Mouse (Mus musculus): ENCODE results near the gene Mapkbp1. TPM values are rescaled to one million over a fixed set of nuclear protein-coding genes. Genes with fewer than 3 reads are reported as not detected.

Mapkbp1 gene
- polyA plus RNA-seq, 1 experiment: 7.5 TPM

- WGBS: 67% methylated on average over 3 of the region's 3 CpGs
- Histone ChIP-seq H3K36me3 (ENCODE audit: control insufficient read depth, insufficient read depth, low read length) (no peaks in the 10 kb centered on the region), H3K4me3 (ENCODE audit: extremely low read depth, insufficient read depth, insufficient read length) (no peak overlapping the region), H3K4me1 (ENCODE audit: control insufficient read depth, insufficient read depth, insufficient read length) (no peaks in the 10 kb centered on the region), H3K27me3 (ENCODE audit: control insufficient read depth, insufficient read depth, low read length) (no peaks in the 10 kb centered on the region), H3K27ac (ENCODE audit: insufficient read depth, low read length) (no peak overlapping the region)
- TF ChIP-seq CTCF (IDR thresholded peaks at IDR 0.05; ENCODE audit: extremely low read depth, insufficient read depth, insufficient read length, insufficient replicate concordance): no peak
- TF ChIP-seq POLR2A (IDR thresholded peaks at IDR 0.05; ENCODE audit: low read depth, low read length): no peak
- DNase-seq (ENCODE audit: low read depth in 1 of 2, low spot score in 2 of 2): no peak
Observed at GRCm38 (mm10) chr2:120066224-120066623, 93.7 kb downstream of the Mapkbp1 start.

DNA sequence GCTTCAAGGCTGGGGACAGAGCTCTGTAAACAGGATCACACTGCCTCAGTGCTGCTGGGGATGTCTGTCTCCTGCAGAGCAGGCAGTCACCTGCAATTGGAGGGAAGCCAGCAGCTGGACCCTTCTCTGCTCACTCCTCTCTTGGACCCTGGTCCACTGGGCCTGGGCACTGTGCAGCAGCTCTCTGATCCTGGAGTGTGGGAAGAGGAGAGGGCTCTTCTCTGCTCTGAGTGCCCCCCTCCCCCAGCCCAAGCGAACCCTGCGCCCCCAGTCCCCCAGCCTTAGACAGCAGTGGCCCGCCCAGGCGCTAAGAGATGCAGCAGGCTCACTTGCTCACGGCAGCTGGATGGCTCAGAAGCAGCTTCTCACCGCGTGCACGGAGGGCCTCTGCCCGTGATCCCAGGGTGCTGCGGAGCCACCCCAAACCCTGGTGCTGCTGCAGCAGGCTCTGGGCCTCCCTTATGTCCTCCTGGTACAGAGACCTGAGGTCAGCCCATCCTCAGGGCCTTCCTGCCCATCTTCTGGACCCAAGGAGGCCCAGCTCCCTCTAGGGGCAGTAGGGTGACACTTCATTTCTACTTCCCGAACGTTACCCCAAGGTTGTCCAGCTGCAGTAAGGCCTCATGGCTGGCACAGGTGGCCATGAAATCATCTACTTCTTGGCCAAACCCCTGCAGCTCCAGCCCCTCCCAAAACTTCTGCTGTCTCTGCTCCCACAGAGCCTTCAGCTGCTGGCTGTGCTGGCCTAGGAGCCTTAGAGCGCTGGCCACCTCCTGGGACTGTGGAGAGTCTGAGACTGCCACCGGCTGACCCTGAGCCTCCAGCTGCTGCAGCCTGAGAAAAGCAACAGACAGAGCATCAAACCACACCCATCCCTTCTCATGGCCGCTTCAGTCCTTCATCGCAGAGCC, 96.3 kb downstream of the Mapkbp1 start:
- Histone ChIP-seq H3K36me3 (ENCODE audit: control insufficient read depth, insufficient read depth, low read length) (no peaks in the 10 kb centered on the region), H3K4me1 (ENCODE audit: control insufficient read depth, insufficient read depth, insufficient read length) (no peaks in the 10 kb centered on the region), H3K27me3 (ENCODE audit: control insufficient read depth, insufficient read depth, low read length) (no peaks in the 10 kb centered on the region), H3K4me3 (ENCODE audit: extremely low read depth, insufficient read depth, insufficient read length) (no peak overlapping the region), H3K27ac (ENCODE audit: insufficient read depth, low read length) (no peak overlapping the region)
- peak; percentile 27; the same call in 1 of the 2 replicates for TF ChIP-seq CTCF (IDR thresholded peaks at IDR 0.05; ENCODE audit: extremely low read depth, insufficient read depth, insufficient read length, insufficient replicate concordance)
- no peak for TF ChIP-seq POLR2A (IDR thresholded peaks at IDR 0.05; ENCODE audit: low read depth, low read length)
- DNase-seq (ENCODE audit: low read depth in 1 of 2, low spot score in 2 of 2): no peak
- 68% methylated on average over 16 of the region's 16 CpGs for WGBS

DNA sequence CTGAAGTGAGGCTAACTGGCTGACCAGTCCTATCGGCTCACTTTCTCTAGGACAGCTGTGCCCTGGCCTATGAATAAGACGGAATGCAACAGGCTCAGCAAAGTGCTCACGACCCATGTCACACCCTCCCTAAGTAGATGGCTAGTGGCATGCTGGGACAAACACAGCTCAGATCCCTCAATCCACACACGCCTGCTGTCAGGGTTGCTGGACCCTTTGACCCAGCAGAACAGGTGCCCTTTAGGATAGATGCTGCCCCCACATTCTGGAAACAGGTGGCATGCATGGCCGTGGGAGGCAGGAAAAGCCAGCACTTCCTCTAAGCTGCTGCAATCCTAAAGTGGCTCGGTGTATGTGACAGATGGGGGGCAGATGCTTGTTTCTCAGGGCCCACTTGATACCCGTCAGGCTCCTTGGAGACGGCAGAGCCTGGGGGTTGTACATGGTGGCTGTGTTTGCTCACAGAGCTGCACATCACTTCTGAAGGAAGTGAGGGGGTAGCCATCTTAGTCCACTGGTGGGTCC, 97.0 kb downstream of the Mapkbp1 start:
- H3K4me3 ChIP-seq (ENCODE audit: extremely low read depth, insufficient read depth, insufficient read length): no peak overlapping the region
- TF ChIP-seq POLR2A (IDR thresholded peaks at IDR 0.05; ENCODE audit: low read depth, low read length) (no peak), CTCF (IDR thresholded peaks at IDR 0.05; ENCODE audit: extremely low read depth, insufficient read depth, insufficient read length, insufficient replicate concordance) (no peak)
- 67% methylated on average over 8 of the region's 8 CpGs for WGBS
- H3K27ac ChIP-seq (ENCODE audit: insufficient read depth, low read length): no peak overlapping the region
- no peaks in the 10 kb centered on the region for H3K4me1 ChIP-seq (ENCODE audit: control insufficient read depth, insufficient read depth, insufficient read length)
- H3K27me3 ChIP-seq (ENCODE audit: control insufficient read depth, insufficient read depth, low read length): no peaks in the 10 kb centered on the region
- DNase-seq (ENCODE audit: low read depth in 1 of 2, low spot score in 2 of 2): no peak
- H3K36me3 ChIP-seq (ENCODE audit: control insufficient read depth, insufficient read depth, low read length): no peaks in the 10 kb centered on the region

DNA sequence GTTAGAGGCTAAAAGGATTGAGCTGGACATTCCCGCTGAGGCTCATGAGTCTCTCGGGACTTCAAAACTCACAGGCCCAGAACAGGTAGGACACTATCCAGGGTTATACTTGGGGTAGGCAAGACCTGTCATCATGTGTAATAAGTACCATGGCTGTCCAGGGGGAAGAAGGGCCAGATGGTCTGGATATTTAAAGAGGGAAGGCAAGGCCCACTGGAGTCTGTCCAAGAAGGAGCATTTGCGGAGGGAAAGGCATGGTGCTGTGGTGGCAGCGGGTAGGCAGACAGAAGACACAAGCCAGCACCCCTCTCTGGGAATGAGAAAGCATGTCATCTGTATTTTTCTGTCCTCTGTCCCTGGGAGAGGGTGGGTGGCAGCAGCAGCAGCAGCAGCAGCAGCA, 101.6 kb downstream of the Mapkbp1 start:
- H3K4me1 ChIP-seq (ENCODE audit: control insufficient read depth, insufficient read depth, insufficient read length): no peaks in the 10 kb centered on the region

DNA sequence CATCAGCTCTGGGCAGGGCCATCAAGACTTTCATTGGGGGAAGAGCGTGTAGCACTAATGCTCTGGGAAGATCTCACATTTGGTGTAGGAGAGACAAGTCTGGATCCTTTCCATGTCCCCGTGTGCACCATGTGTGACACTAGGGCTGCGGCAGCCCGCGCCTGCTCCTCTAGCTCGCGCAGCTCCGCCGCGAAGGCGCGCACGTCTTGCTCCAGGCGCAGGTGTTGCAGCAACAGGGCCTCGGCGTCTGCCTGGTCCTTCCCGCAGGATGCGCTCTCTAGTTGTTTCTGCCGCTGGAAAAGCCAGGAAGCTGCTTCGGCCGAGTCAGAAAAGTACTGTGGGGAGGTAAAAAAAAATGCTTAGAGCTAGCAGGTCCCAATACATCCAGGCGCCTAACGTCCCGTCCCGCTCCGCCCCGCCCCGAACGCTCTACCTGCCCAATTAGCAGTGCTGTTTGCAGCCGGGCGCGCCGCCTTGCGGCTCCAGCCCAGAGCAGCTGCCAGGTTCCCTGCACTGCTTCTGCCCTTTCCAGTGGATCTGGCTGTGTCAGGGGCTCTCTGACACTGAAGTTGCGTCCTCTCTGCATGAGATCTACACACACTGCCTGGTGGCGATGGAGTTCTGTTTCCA, 103.7 kb downstream of the Mapkbp1 start:
- H3K27ac ChIP-seq (ENCODE audit: insufficient read depth, low read length): no peak overlapping the region
- H3K27me3 ChIP-seq (ENCODE audit: control insufficient read depth, insufficient read depth, low read length): no peaks in the 10 kb centered on the region; the same call in 1 of the 2 replicates
- no peaks in the 10 kb centered on the region for H3K36me3 ChIP-seq (ENCODE audit: control insufficient read depth, insufficient read depth, low read length)
- WGBS: 5% methylated on average over 36 of the region's 36 CpGs
- DNase-seq (ENCODE audit: low read depth in 1 of 2, low spot score in 2 of 2): peak in 1 of 2 experiments; percentile 22
- 0 out of 2 replicates have a peak overlapping the region, but pooled peaks have one; percentile 14 for H3K4me3 ChIP-seq (ENCODE audit: extremely low read depth, insufficient read depth, insufficient read length)
- H3K4me1 ChIP-seq (ENCODE audit: control insufficient read depth, insufficient read depth, insufficient read length): no peaks in the 10 kb centered on the region
- no peak for TF ChIP-seq POLR2A (IDR thresholded peaks at IDR 0.05; ENCODE audit: low read depth, low read length)
- no peak for TF ChIP-seq CTCF (IDR thresholded peaks at IDR 0.05; ENCODE audit: extremely low read depth, insufficient read depth, insufficient read length, insufficient replicate concordance)

More for the DNA sequence above, 101.6 kb downstream of the Mapkbp1 start:
- WGBS: 93% methylated on average over 4 of the region's 4 CpGs
- DNase-seq (ENCODE audit: low read depth in 1 of 2, low spot score in 2 of 2): no peak
- H3K27ac ChIP-seq (ENCODE audit: insufficient read depth, low read length): no peak overlapping the region
- TF ChIP-seq CTCF (IDR thresholded peaks at IDR 0.05; ENCODE audit: extremely low read depth, insufficient read depth, insufficient read length, insufficient replicate concordance) (no peak), POLR2A (IDR thresholded peaks at IDR 0.05; ENCODE audit: low read depth, low read length) (no peak)
- H3K36me3 ChIP-seq (ENCODE audit: control insufficient read depth, insufficient read depth, low read length): no peaks in the 10 kb centered on the region
- H3K4me3 ChIP-seq (ENCODE audit: extremely low read depth, insufficient read depth, insufficient read length): no peak overlapping the region
- H3K27me3 ChIP-seq (ENCODE audit: control insufficient read depth, insufficient read depth, low read length): no peaks in the 10 kb centered on the region; the same call in 1 of the 2 replicates

Other genes starting within 250 kb of the Mapkbp1 start
- gene Itpka, start 230.4 kb upstream of the Mapkbp1 start, polyA plus RNA-seq (2012; rRNA removed): 0.72 and 0.81 TPM in 2 replicates
- gene Ltk, start 212.3 kb upstream of the Mapkbp1 start, polyA plus RNA-seq (2012; rRNA removed): 9.0 and 15.0 TPM in 2 replicates
- 25.7 and 30.7 TPM in 2 replicates for gene Rpap1, start 185.2 kb upstream of the Mapkbp1 start, polyA plus RNA-seq (2012; rRNA removed)
- gene Tyro3, start 175.0 kb upstream of the Mapkbp1 start, polyA plus RNA-seq (2012; rRNA removed): 1.7 and 2.1 TPM in 2 replicates
- gene Mga, start 75.5 kb upstream of the Mapkbp1 start, polyA plus RNA-seq (2012; rRNA removed): 16.5 and 19.3 TPM in 2 replicates
- 5.9 and 13.4 TPM in 2 replicates for gene Jmjd7, start 54.8 kb downstream of the Mapkbp1 start, polyA plus RNA-seq (2012; rRNA removed)
- gene Gm28042, start 54.8 kb downstream of the Mapkbp1 start, polyA plus RNA-seq (2012; rRNA removed): 5.3 and 7.9 TPM in 2 replicates
- 6.0 and 8.8 TPM in 2 replicates for gene Pla2g4b, start 60.7 kb downstream of the Mapkbp1 start, polyA plus RNA-seq (2012; rRNA removed)
- 32.0 and 35.4 TPM in 2 replicates for gene Ehd4, start 181.9 kb downstream of the Mapkbp1 start, polyA plus RNA-seq (2012; rRNA removed)

Measured in spleen, adult 2 months (tissue).